Mouse (Mus musculus) midbrain, embryonic 12.5 days (tissue): ENCODE results near the gene Amt. TPM values are rescaled to one million over a fixed set of nuclear protein-coding genes. Genes with fewer than 3 reads are reported as not detected.

Experiments used
- ATAC-seq: fragments of 200-750 bp; cut with Nextera tagmentation; 2 replicates; pipeline ENCODE4 v1.8.0; 2017; ENCODE audit warnings: low read depth, moderate TSS enrichment, moderate library complexity; ENCODE audit not compliant: low FRiP score
- H3K27ac ChIP-seq: fragments of 300-500 bp; sonication (generic); replicated peaks from 2 replicates; pipeline ENCODE4 v1.5.1; 2016; ENCODE audit warnings: mild to moderate bottlenecking
- H3K27me3 ChIP-seq: fragments of 300-500 bp; sonication (generic); 2 replicates; pipeline ENCODE4 v1.6.1; 2016; ENCODE audit warnings: mild to moderate bottlenecking
- H3K36me3 ChIP-seq: fragments of 300-500 bp; sonication (generic); 2 replicates; pipeline ENCODE4 v1.6.1; 2016
- H3K4me1 ChIP-seq: fragments of 300-500 bp; sonication (generic); 2 replicates; pipeline ENCODE4 v1.6.1; 2016
- H3K4me2 ChIP-seq: fragments of 300-500 bp; sonication (generic); replicated peaks from 2 replicates; pipeline ENCODE4 v1.6.1; 2016; ENCODE audit warnings: mild to moderate bottlenecking, moderate library complexity
- H3K4me3 ChIP-seq: fragments of 300-500 bp; sonication (generic); 2 replicates; pipeline ENCODE4 v1.5.1; 2016; ENCODE audit warnings: mild to moderate bottlenecking
- H3K9ac ChIP-seq: fragments of 300-500 bp; sonication (generic); replicated peaks from 2 replicates; pipeline ENCODE4 v1.6.1; 2016; ENCODE audit warnings: mild to moderate bottlenecking, moderate library complexity
- H3K9me3 ChIP-seq: fragments of 300-500 bp; sonication (generic); 2 replicates; pipeline ENCODE4 v1.6.1; 2016; ENCODE audit warnings: mild to moderate bottlenecking
- WGBS: fragments of 180-500 bp; shearing (Covaris S2); methylation state at CpG from one replicate; pipeline ENCODE4 v1.1.7; 2016; 5-methylcytosine and 5-hydroxymethylcytosine counted together
- polyA plus RNA-seq: library from polyadenylated mRNA; unstranded; fragments of >200 nt; fragmentation: Nextera tagmentation; extraction: Ambion mirVana; gene quantifications from 2 replicates; pipeline ENCODE4 v1.2.1, GENCODE M21; 2016

Gene Amt
- polyA plus RNA-seq, result 25.0 and 30.0 TPM in 2 replicates

DNA sequence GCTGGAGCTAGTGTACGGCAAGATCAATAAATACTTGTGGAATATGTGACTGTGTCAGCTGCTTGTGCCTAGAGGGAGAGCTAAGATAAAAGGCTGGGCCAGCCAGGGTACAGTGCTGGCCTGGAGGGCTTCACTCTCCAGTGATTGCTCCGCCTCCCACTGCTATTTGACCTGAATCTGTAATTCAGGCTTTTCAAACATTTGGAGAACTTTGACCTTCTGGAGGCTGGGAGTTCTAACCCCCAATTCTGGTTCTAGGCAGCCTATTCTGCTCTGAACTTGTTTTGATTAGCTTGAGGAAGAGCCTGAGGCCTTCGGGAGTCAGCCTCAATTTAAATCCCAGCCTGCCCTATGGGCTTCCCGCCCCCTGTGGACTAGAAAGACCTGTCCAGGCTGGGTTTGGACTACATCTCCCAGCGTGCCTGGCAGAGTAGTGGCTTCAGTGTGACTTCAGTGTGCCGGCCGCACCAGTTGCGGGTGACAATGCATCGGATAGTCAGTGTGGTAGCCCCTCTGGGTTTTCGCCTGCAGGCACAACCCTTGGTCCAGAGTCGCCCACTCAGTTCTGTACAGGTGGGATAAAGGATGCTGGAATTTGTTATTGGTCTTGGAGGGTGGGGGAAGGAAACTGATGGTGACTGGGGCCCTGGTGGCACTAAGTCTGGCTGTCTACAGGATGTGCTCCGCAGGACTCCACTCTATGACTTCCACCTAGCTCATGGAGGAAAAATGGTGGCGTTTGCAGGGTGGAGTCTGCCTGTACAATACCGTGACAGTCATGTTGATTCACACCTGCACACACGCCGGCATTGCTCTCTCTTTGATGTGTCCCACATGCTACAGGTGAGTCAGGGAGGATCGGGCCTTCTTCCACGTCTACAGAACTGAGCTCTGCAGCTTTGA lies at the start of gene Amt:
TSS of gene Amt (plus strand) at position 401 of the 903 bp plus-strand sequence.
- peaks cover 21% of the 10 kb centered on the region for H3K4me1 ChIP-seq
- peaks cover 41% of the 10 kb centered on the region for H3K36me3 ChIP-seq
- peak; percentile 84 for ATAC-seq
- peak within 1 kb of the TSS; percentile 36 for H3K4me3 ChIP-seq
- H3K27ac ChIP-seq, result peak within 1 kb of the TSS; percentile 68
- H3K9ac ChIP-seq, result peak within 1 kb of the TSS; percentile 51
- no peaks in the 10 kb centered on the region for H3K9me3 ChIP-seq
- peak within 1 kb of the TSS; percentile 56 for H3K4me2 ChIP-seq
- no peaks in the 10 kb centered on the region for H3K27me3 ChIP-seq
- WGBS, result 20% methylated on average over 18 of the region's 18 CpGs

DNA sequence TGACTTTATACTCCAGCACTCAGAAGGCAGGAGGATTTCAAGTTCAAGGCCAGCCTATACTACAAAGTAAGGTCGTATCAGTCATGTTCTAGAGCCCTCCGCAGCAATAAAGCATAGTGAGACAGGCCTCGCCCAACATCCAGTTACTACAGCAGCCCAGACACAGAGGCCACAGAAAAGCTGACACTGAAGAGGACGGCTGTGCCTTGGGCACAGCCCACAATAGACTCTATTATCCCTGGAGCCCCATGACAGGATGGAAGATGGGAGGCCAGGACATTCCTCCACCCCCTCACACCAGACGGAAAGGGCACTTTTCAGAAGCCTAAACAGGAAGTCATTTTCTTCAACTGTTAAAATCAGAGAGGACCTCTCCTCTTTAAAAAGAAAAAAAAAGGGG lies 47.7 kb upstream of the Amt start:
- no peaks in the 10 kb centered on the region for H3K4me1 ChIP-seq
- no peak overlapping the region for H3K4me3 ChIP-seq
- no peak overlapping the region for H3K4me2 ChIP-seq
- no peak overlapping the region for H3K27ac ChIP-seq
- H3K9me3 ChIP-seq, result no peaks in the 10 kb centered on the region
- H3K36me3 ChIP-seq, result peaks cover 47% of the 10 kb centered on the region
- no peak for ATAC-seq
- 77% methylated on average over 5 of the region's 5 CpGs for WGBS
- H3K9ac ChIP-seq, result no peak overlapping the region
- H3K27me3 ChIP-seq, result no peaks in the 10 kb centered on the region

DNA sequence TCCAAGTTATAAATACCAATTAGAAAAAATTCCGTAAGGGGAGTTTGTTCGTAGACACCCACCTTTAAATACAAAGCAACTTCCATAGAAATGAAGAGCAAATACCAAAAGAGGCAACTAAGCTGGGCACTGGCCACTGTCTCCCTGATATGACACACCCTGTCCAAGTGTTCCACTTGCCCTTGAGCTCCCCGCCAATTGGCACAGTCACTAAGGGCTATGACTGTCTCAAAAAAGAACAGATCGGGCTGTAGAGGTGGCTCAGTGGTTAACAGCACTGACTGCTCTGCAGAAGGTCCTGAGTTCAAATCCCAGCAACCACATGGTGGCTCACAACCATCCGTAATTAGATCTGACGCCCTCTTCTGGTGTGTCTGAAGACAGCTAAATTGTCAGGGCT lies 44.8 kb upstream of the Amt start:
- peaks cover 40% of the 10 kb centered on the region for H3K36me3 ChIP-seq
- no peak overlapping the region for H3K9ac ChIP-seq
- H3K27me3 ChIP-seq, result no peaks in the 10 kb centered on the region
- H3K27ac ChIP-seq, result no peak overlapping the region
- H3K9me3 ChIP-seq, result no peaks in the 10 kb centered on the region
- no peak overlapping the region for H3K4me3 ChIP-seq
- no peak for ATAC-seq
- no peak overlapping the region for H3K4me2 ChIP-seq
- no peaks in the 10 kb centered on the region for H3K4me1 ChIP-seq
- 93% methylated on average over 6 of the region's 6 CpGs for WGBS

DNA sequence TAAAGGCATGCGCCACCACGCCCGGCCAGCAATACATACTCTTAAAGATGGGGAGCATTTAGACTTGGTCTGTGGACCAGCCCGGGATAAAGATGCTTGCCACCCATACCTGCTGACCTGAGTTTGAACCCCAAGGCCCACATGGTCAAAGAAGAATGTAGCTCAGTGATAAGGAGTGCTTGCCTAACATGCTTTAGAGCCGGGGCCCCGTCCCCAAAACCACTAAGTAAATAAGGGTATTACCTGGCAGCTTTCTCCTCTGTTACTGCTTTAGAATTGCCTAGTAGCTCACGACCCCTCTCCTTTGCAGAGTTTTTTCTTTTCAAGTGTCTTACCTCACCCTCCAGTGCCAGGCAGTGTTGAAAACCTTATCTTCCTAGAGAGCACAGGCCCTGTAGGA lies 43.9 kb upstream of the Amt start:
- Histone ChIP-seq H3K27me3 (no peaks in the 10 kb centered on the region), H3K4me2 (no peak overlapping the region), H3K36me3 (peaks cover 35% of the 10 kb centered on the region), H3K9ac (no peak overlapping the region), H3K9me3 (no peaks in the 10 kb centered on the region), H3K27ac (no peak overlapping the region), H3K4me3 (no peak overlapping the region), H3K4me1 (no peaks in the 10 kb centered on the region)
- no peak for ATAC-seq
- WGBS, result 96% methylated on average over 7 of the region's 7 CpGs

DNA sequence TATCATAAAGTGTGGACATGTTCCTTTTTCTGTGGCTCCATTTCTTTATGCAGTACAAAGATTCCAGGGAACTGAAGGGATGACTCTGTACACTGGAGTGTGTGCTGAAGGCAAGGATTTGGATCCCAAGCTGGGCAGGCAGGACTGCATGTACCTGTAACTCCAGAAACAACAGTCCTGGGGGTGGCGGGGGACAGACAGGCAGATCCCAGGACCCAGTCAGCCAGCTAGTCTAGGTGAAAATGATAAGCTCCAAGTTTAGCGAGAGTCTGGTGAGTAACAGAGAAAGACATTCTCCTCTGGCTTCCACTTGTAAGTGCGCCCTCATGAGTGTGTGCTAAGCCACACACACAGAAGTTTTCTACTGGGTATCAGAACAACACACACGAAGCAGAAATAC lies 36.1 kb upstream of the Amt start:
- no peaks in the 10 kb centered on the region for H3K36me3 ChIP-seq
- H3K27me3 ChIP-seq, result no peaks in the 10 kb centered on the region
- 89% methylated on average over 4 of the region's 4 CpGs for WGBS
- no peak overlapping the region for H3K4me3 ChIP-seq
- H3K27ac ChIP-seq, result no peak overlapping the region
- no peak overlapping the region for H3K9ac ChIP-seq
- H3K4me2 ChIP-seq, result no peak overlapping the region
- peaks cover 27% of the 10 kb centered on the region for H3K4me1 ChIP-seq
- no peak for ATAC-seq
- no peaks in the 10 kb centered on the region for H3K9me3 ChIP-seq

DNA sequence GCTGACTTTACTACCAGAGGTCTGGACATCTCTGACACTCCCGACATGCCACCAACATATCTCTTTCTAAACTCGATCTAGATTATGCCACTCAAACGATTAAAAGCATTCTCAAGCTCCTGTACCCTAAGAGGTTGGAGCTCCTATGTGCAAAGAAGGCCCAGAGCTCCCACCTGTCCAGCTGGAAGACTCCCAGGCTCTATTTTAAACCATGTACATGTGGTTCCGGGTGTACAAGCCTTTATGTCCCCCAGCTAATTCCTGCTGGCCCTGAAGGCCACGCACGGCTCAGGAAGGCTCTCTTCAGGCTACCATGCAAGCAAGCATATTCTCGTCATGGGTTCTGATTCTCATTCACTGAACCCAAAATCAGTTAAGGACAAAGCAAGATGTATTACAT lies 34.8 kb upstream of the Amt start:
- 74% methylated on average over 7 of the region's 7 CpGs for WGBS
- Histone ChIP-seq H3K4me3 (0 out of 2 replicates have a peak overlapping the region, but pooled peaks have one; percentile 91), H3K4me2 (peak overlapping the region; percentile 79), H3K9ac (0 out of 2 replicates have a peak overlapping the region, but pooled peaks have one; percentile 92), H3K36me3 (no peaks in the 10 kb centered on the region), H3K27ac (no peak overlapping the region), H3K27me3 (no peaks in the 10 kb centered on the region), H3K4me1 (peaks cover 27% of the 10 kb centered on the region), H3K9me3 (no peaks in the 10 kb centered on the region)
- ATAC-seq, result no peak

DNA sequence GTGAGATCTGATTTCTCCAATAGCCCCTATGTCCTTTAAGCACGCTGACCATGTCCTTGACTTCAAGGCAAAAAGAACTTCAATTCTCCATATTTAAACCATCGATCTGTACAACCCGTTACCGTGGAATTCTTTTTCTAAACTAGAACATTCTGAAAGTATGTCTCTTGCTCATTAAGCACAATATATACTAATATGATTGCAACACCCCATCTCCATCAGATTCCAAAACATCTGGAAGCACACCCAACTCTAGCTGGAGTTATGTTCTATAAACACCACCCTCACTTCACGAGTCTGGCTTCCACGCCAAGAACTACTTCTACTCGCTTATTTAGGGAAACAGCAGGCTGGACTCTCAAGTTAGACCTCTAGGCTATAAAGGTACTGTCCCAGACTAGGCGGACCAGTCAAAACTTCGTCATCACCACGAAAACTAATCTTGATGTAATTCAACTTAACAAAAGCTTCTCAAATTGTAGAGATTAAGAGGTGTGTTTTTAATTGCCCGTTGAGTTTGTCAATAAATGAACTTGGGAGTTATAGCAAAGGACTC lies 34.1 kb upstream of the Amt start:
- H3K4me2 ChIP-seq, result peak overlapping the region; percentile 79
- H3K4me1 ChIP-seq, result peaks cover 27% of the 10 kb centered on the region
- no peaks in the 10 kb centered on the region for H3K27me3 ChIP-seq
- no peak for ATAC-seq
- no peaks in the 10 kb centered on the region for H3K9me3 ChIP-seq
- peak overlapping the region; percentile 91 for H3K4me3 ChIP-seq
- peak overlapping the region; percentile 87 for H3K27ac ChIP-seq
- 44% methylated on average over 11 of the region's 11 CpGs for WGBS
- H3K9ac ChIP-seq, result peak overlapping the region; percentile 92
- H3K36me3 ChIP-seq, result no peaks in the 10 kb centered on the region

DNA sequence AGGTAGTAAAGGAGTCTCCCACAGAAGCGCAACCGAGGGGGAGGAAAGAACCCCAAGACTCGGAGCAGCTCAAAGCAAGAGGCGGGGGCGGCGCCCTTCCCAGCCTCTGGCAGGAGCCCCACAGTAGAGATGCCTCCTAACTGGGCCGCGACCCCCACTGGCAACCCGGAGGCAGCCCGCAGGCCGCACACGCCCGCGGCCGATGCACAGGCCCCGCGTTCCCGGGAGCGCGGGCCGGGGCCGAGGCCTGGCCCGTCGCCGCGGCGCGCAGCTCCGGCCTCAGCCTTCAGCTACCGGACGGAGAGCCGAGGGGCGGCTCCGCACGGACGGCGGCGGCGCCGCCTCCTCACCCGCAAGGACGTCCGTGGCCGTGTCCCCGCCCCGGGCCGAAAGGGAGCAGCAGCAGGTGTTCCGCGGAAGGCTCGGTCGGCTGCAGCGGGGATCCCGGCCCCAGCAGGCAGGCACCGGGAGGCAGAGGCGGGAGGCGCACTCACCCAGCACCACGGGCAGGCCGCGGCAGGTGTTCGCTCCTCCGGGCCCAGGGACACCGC lies 33.4 kb upstream of the Amt start:
- H3K27me3 ChIP-seq, result no peaks in the 10 kb centered on the region
- H3K4me3 ChIP-seq, result peak overlapping the region; percentile 91
- no peak; the same call in none of the 2 replicates for ATAC-seq
- H3K36me3 ChIP-seq, result no peaks in the 10 kb centered on the region
- peaks cover 27% of the 10 kb centered on the region for H3K4me1 ChIP-seq
- no peaks in the 10 kb centered on the region for H3K9me3 ChIP-seq
- peak overlapping the region; percentile 87 for H3K27ac ChIP-seq
- H3K9ac ChIP-seq, result peak overlapping the region; percentile 92
- 0% methylated on average over 57 of the region's 62 CpGs for WGBS
- H3K4me2 ChIP-seq, result peak overlapping the region; percentile 79

DNA sequence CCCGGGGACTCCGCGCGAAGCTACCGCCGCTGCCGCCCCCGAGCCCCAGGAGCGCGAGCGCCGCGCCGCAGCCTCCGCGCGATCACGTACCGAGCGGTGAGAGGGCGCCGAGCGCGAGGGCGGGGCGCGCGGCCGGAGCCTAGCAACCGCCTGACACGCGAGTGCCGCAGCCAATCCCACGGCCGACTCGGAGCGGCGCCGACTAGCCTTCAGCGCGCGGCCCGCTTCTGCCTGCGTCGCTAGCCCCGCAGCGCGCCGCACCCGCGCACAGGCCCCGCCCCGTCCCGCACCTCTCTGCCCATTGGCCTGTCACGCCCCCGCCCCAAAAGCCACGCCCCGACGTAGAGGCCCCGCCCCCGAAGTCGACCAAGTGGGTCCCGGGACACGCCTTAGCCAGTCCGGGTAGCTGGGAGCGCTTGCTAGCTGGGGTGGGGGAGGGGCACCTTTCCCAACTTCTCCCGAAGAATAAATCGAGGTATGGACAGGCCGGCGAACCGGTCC lies 32.9 kb upstream of the Amt start, which contains the start of gene Dag1:
TSS of gene Dag1 (minus strand) at position 269 of the 501 bp plus-strand sequence.
- Histone ChIP-seq H3K4me3 (peak within 1 kb of the TSS; percentile 91), H3K27ac (peak within 1 kb of the TSS; percentile 87), H3K9ac (peak within 1 kb of the TSS; percentile 92), H3K4me1 (peaks cover 27% of the 10 kb centered on the region), H3K4me2 (peak within 1 kb of the TSS; percentile 79), H3K36me3 (no peaks in the 10 kb centered on the region), H3K9me3 (no peaks in the 10 kb centered on the region), H3K27me3 (no peaks in the 10 kb centered on the region)
- under 1% methylated on average over 58 of the region's 71 CpGs for WGBS
- ATAC-seq, result peak; percentile 99

DNA sequence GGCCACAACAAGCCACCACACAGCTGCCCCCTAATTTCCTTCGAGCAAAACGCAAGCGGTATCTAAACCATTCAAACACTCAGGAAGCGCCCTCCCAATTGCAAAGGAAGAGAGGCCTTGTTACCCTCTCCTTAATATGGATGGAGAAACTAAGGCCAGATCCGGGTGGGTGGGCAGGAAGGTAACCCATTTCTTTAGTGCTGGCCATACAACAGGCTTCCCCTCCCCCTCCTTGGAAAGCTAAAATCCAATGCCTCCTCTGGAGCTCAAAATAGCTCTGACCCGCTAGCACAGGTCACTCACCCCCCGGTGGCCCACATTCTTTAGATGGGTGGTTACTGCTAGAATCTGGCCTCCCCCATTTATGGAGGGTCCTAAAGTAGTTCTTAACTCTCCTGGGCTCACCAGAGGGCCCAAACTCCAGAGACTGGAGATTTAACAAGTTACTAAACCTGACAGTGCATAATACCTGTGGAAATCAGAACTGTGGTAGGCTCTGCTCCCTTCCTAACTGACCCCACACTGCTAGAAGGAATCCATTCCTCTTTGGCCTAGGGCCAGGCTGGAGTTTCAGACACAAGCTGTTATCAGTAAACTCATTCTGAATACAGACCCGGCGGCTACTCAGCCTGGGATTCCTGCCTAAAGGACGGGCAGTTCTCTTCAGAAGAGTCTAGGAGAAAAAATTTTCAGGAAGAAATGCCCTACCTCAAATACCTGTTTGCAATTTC lies 32.3 kb upstream of the Amt start:
- peak overlapping the region; percentile 43; the same call in 1 of the 2 replicates for H3K9ac ChIP-seq
- H3K27me3 ChIP-seq, result no peaks in the 10 kb centered on the region
- WGBS, result 18% methylated on average over 10 of the region's 10 CpGs
- no peaks in the 10 kb centered on the region for H3K36me3 ChIP-seq
- ATAC-seq, result no peak
- H3K4me3 ChIP-seq, result peak overlapping the region; percentile 91
- peaks cover 27% of the 10 kb centered on the region for H3K4me1 ChIP-seq
- peak overlapping the region; percentile 87 for H3K27ac ChIP-seq
- no peaks in the 10 kb centered on the region for H3K9me3 ChIP-seq
- H3K4me2 ChIP-seq, result peak overlapping the region; percentile 79

DNA sequence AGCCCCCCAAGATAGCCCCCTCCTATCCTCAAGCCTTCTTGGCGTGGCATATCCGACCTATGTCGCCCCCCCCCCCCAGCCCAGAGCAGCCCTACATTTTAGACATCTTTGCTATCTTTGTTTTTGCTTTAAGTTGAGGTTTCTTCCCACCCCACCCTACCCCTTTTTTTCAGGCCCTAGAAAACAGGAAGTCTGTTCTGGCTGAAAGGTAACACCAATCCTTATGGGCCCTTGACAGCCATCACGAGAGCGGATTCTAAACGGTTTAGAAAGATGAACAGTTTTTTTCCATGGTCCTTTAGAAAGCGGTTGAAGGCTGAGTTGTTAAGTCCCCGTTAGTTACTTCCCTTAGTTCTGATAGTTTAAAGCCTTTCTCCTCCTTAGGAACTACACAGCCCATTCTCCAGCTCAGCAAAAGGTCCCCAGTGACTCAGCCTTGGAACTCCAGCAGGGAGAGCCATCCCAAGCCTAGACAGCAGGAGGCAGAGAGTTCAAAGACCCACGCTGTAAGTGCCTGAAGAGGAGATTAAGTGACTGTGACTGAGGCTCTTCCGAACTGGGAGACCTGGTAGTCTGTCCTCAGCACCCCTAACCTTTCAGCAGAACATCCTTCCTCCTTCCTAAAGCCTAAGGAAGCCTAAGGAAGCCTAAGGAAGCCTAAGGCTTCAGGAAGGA lies 30.3 kb upstream of the Amt start:
- Histone ChIP-seq H3K9me3 (no peaks in the 10 kb centered on the region), H3K4me3 (no peak overlapping the region), H3K4me2 (no peak overlapping the region), H3K9ac (no peak overlapping the region), H3K27me3 (no peaks in the 10 kb centered on the region), H3K27ac (no peak overlapping the region), H3K36me3 (no peaks in the 10 kb centered on the region), H3K4me1 (peaks cover 24% of the 10 kb centered on the region)
- 66% methylated on average over 10 of the region's 10 CpGs for WGBS
- no peak for ATAC-seq
